Mouse (Mus musculus): Measurements from ENCODE around the gene Hspb2. TPM values are rescaled to one million over a fixed set of nuclear protein-coding genes. Genes with fewer than 3 reads are reported as not detected.

Gene Hspb2
- not detected for polyA plus RNA-seq (2017; shearing (Covaris generic))

DNA sequence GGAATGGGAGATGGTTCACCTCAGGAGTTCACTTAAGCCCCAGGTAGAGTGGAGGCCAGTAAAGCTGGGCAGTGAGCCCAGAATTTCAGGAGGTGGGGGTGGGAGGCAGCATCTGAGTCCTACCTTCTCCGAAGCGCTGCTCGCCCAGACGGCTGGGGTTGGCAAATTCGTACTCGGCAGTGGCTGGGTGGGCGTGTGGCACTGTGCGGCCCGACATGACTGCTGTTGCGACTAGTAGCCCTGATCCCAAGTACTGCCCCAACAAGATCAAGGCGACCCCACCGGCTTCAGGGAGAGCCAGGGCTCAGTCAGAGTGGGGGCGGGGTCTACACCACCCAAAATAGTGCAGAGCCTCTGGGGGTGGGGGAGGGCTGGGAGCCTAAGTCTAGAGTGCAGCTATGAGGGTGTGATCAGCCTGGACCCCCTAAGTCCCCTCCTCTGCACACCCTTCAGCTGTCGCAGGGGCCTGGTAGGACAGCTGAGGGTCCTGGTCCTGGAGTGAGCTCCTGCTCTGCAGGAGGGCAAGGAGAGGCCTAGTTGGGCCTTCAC is at the start of gene Hspb2:
TSS of gene Hspb2 (minus strand) at position 301 of the 549 bp plus-strand sequence.

DNA sequence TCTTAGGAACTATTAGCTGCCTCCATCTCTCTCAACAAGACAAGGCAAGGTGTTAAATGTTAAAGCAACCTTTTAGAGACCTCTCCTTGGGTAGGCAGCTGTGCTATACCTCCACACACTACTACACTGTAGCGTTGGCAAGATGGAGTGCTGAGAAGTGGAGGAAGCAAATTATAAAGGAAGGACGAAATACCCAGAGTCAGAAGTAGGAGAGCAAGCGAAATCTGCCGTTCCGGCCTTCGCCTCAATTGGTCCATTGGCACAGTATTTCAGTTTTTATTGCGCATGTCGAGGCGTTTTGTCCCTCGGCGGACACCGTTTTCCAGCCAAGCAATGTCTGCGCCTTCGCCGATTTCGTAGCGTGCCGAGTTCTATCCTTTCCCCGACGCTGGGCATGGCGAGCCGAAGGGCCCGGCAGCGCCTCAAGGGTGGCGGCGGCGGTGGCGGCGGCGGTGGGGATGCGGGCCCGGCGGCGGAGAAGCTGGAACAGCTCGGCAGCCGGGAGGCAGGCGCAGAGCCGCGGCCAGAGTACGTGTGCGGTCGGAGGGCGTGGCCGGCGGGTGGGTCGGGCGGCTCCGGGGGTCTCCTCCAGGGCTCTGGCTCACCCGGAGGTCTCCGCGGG is 22.9 kb upstream of the Hspb2 start, which contains the start of the genes Alg9 and 1110032A03Rik:
TSS of gene Alg9 (plus strand) at position 29 of the 622 bp plus-strand sequence.
TSS of gene 1110032A03Rik (minus strand) at position 530 of the 622 bp plus-strand sequence.

DNA sequence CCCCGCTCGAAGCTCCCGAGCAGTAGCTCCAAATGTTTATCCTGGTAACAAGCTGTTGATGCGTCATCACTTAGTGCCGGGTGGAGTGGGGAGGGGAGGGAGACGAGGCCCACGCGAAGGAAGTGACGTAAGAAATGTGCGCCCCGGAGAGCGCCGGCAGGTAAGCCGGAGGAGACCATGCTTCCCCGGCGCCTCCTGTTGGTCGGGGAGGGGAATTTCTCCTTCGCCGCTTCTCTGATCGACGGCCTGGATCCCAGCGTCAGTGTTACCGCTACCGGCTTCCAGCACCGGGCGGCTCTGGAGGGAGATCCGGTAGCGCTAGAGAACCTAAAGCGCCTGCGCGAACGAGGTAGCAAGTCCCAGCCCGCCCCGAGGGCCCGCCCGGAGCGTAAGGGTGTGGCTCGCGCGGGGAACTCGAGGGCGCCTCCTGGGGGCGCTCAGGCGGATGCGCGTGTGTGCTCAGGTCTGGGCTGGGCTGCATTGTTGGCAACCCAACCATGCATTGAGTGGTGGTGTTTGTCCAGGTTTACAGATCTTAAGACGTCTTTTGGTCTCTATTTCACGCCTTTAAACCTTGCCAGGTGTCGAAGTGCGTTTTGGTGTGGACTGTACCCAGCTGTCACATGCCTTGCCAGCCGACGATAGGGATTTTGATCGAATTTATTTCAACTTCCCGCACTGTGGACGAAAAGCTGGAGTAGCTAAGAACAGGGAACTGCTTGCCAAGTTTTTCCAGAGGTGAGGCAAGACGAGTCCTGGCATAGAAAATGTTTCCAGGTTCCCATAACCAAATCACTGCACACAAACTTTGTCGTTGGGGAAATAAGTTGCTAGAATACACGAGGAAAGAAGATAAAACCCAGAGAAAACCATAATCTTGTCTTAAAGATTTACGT is 16.2 kb upstream of the Hspb2 start, which contains the start of gene Fdxacb1:
TSS of gene Fdxacb1 (plus strand) at position 130 of the 896 bp plus-strand sequence.

DNA sequence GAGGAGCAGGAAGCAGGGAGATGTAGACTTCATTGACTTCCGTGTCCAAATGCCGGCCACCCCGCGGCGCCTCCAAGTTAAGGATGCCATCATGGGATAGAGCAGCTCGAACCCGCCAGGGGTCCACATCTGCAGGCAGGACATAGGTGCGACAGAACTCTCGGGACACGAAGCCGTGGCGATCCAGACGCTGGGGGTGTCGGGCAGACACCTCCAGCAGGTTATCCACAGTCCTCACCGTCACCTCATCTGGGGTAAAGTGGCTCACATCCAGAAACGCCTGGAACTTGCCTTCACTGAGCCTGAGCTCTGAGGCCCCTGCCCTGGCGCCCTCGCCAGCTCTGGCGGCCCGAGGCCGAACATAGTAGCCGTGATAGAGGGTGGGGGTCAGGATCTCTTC is 831 bp downstream of the Hspb2 start, which contains the start of gene Cryab:
TSS of gene Cryab (plus strand) at position 3 of the 400 bp plus-strand sequence.

DNA sequence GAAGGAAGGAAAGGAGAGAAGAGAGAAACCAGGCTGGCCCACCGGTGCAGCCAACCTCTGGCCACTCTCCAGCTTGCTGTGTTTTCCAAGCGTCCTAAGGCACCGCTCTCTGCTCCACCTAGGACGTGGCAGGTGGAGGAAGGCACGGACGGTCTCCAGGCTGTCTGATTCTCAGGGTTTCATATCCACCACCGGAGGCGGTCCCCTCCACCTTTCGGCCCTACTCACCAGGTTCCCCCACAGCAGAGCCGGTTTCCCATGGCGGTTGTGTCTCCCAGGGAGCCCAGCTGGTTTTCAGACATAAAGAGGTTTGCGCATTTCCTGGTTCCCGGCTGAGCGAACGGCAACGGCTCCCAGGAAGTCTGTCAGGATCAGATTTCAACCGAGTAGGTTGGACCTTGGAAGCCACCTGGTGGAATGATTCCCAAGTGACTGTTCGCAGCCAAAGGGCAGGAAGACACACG is 5.9 kb downstream of the Hspb2 start, which contains the start of gene 2310030G06Rik:
TSS of gene 2310030G06Rik (minus strand) at position 323 of the 464 bp plus-strand sequence.

DNA sequence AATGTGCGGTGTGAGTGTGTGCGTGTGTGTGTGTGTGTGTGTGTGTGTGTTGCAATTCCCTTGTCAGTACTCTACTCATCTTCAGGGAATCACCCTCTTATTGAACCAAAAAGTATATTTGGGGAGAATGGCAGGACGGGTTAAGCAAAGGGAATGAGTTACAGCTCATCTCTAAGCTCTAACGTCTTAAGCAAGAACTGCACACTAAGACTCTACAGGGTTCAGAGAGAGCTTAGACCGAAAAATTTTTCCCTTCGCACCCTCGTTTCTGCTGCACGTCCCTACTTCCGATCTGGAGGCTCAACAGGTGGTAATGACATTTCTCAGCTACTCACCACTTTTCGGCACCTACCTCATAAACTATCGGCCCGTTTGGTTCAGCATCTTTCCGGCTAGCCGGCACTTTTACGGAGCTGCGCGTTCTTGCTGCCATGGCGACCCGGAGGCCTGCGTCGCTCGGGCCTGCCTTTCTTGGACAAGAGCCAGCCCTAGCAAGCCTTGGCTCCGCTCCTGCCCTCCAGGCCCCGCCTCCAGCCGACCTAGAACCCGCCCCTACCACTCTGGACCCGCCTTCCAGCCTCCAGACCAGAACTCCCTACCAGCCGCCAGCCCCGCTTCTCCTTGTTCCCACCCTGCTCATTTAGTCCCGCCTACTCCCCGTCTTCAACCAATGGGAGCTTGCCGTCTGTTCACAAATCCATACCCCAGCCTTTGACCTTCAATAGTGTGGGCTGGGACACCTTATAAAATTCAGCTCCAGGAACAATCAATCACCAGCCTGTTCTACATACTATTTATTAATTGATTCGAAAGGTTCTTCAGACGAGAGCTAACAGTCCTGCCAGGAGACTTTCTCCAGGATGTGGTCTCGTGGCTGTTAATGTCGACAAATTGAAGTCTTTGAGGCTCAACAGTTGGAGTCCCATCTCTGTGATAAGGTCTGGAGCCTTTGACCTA is 13.0 kb downstream of the Hspb2 start, which contains the start of gene Dixdc1:
TSS of gene Dixdc1 (minus strand) at position 604 of the 957 bp plus-strand sequence.

Other genes starting within 250 kb of the Hspb2 start
- gene Pts, start 223.6 kb downstream of the Hspb2 start, polyA plus RNA-seq (2017; shearing (Covaris generic)) = 142 TPM
- gene Il18, start 197.5 kb downstream of the Hspb2 start, polyA plus RNA-seq (2017; shearing (Covaris generic)) = 4.3 TPM
- gene Bco2, start 197.2 kb downstream of the Hspb2 start, polyA plus RNA-seq (2017; shearing (Covaris generic)) = 0.60 TPM
- not detected for gene Tex12, start 191.0 kb downstream of the Hspb2 start, polyA plus RNA-seq (2017; shearing (Covaris generic))
- 193 TPM for gene Sdhd, start 148.5 kb downstream of the Hspb2 start, polyA plus RNA-seq (2017; shearing (Covaris generic))
- 125 TPM for gene Timm8b, start 148.4 kb downstream of the Hspb2 start, polyA plus RNA-seq (2017; shearing (Covaris generic))
- 0.76 TPM for gene Pih1d2, start 135.0 kb downstream of the Hspb2 start, polyA plus RNA-seq (2017; shearing (Covaris generic))
- gene Nkapd1, start 134.9 kb downstream of the Hspb2 start, polyA plus RNA-seq (2017; shearing (Covaris generic)) = 19.7 TPM
- 26.1 TPM for gene Dlat, start 92.6 kb downstream of the Hspb2 start, polyA plus RNA-seq (2017; shearing (Covaris generic))
- 0.14 TPM for gene Dixdc1, start 12.8 kb downstream of the Hspb2 start, polyA plus RNA-seq (2017; shearing (Covaris generic))
- gene 2310030G06Rik, start 5.8 kb downstream of the Hspb2 start, polyA plus RNA-seq (2017; shearing (Covaris generic)) = not detected
- gene Cryab, start 1.0 kb downstream of the Hspb2 start, polyA plus RNA-seq (2017; shearing (Covaris generic)) = 0.82 TPM
- gene Fdxacb1, start 15.9 kb upstream of the Hspb2 start, polyA plus RNA-seq (2017; shearing (Covaris generic)) = 10.2 TPM
- 7.7 TPM for gene Alg9, start 22.7 kb upstream of the Hspb2 start, polyA plus RNA-seq (2017; shearing (Covaris generic))
- 18.6 TPM for gene 1110032A03Rik, start 23.2 kb upstream of the Hspb2 start, polyA plus RNA-seq (2017; shearing (Covaris generic))
- 105 TPM for gene Ppp2r1b, start 92.9 kb upstream of the Hspb2 start, polyA plus RNA-seq (2017; shearing (Covaris generic))